Mouse (Mus musculus): ENCODE results near the gene Fam69b. TPM values are rescaled to one million over a fixed set of nuclear protein-coding genes. Genes with fewer than 3 reads are reported as not detected.

Gene Fam69b
- polyA plus RNA-seq (2017; shearing (Covaris generic)), result 1.2 TPM

GRCm38 (mm10) chr2:26627921-26628739 lies at the start of gene Fam69b:
TSS of gene Fam69b (plus strand) at chr2:26628457.

GRCm38 (mm10) chr2:26579714-26580113 lies 48.5 kb upstream of the Fam69b start, which contains the start of gene Egfl7:
TSS of gene Egfl7 (plus strand) at chr2:26580014.

GRCm38 (mm10) chr2:26586294-26587043 lies 41.8 kb upstream of the Fam69b start, which contains the start of gene Gm20532:
TSS of gene Gm20532 (plus strand) at chr2:26586639.

GRCm38 (mm10) chr2:26603720-26604671 lies 24.3 kb upstream of the Fam69b start, which contains the start of gene Agpat2:
TSS of gene Agpat2 (minus strand) at chr2:26604417.

GRCm38 (mm10) chr2:26671182-26671581 lies 42.9 kb downstream of the Fam69b start, which contains the start of gene Lcn4:
TSS of gene Lcn4 (minus strand) at chr2:26671282.

Other genes starting within 250 kb of the Fam69b start
- 65.3 TPM for gene Snapc4, start 247.8 kb upstream of the Fam69b start, polyA plus RNA-seq (2017; shearing (Covaris generic))
- 29.4 TPM for gene Entr1, start 239.1 kb upstream of the Fam69b start, polyA plus RNA-seq (2017; shearing (Covaris generic))
- gene Pmpca, start 239.1 kb upstream of the Fam69b start, polyA plus RNA-seq (2017; shearing (Covaris generic)), result 80.0 TPM
- 16.7 TPM for gene Inpp5e, start 219.3 kb upstream of the Fam69b start, polyA plus RNA-seq (2017; shearing (Covaris generic))
- 68.9 TPM for gene Sec16a, start 183.2 kb upstream of the Fam69b start, polyA plus RNA-seq (2017; shearing (Covaris generic))
- gene Notch1, start 111.8 kb upstream of the Fam69b start, polyA plus RNA-seq (2017; shearing (Covaris generic)), result 13.1 TPM
- not detected for gene Egfl7, start 48.4 kb upstream of the Fam69b start, polyA plus RNA-seq (2017; shearing (Covaris generic))
- gene Gm20532, start 41.8 kb upstream of the Fam69b start, polyA plus RNA-seq (2017; shearing (Covaris generic)), result not detected
- gene Agpat2, start 24.0 kb upstream of the Fam69b start, polyA plus RNA-seq (2017; shearing (Covaris generic)), result 5.9 TPM
- gene Lcn4, start 42.8 kb downstream of the Fam69b start, polyA plus RNA-seq (2017; shearing (Covaris generic)), result 1.3 TPM
- not detected for gene Abo, start 236.5 kb downstream of the Fam69b start, polyA plus RNA-seq (2017; shearing (Covaris generic))

Measured in CD4-positive, CD25-positive, alpha-beta regulatory T cell, adult 9 weeks (primary cell).